Mouse (Mus musculus) CH12.LX (cell line): Measurements from ENCODE around the gene Kptn. TPM values are rescaled to one million over a fixed set of nuclear protein-coding genes. Genes with fewer than 3 reads are reported as not detected.

ENCODE experiments used
- DNase-seq: peaks from one replicate; pipeline ENCODE4 v3.0.0-alpha.2; 2013; ENCODE audit errors: extremely low read depth
- H3K27ac ChIP-seq: 2 replicates; pipeline ENCODE4 v1.5.1; 2012; ENCODE audit warnings: low read depth, mild to moderate bottlenecking, control low read depth, moderate library complexity; ENCODE audit not compliant: insufficient read depth
- H3K27me3 ChIP-seq: replicated peaks from 2 replicates; pipeline ENCODE3; 2012; ENCODE audit warnings: inconsistent platforms
- H3K36me3 ChIP-seq, 2 experiments: replicated peaks in 1 of 2; 2 replicates each; pipeline versions ENCODE3 to v1.6.1; 2012; ENCODE audit warnings: inconsistent platforms in 1 of 2, low read length in 1 of 2, mild to moderate bottlenecking in 1 of 2, mixed read lengths in 1 of 2, moderate library complexity in 1 of 2; ENCODE audit not compliant: control insufficient read depth in 1 of 2, insufficient read depth in 1 of 2
- H3K4me1 ChIP-seq, 2 experiments: 2 replicates each; pipeline ENCODE4 v1.6.1; 2012; ENCODE audit warnings: inconsistent platforms in 1 of 2, moderate library complexity in 1 of 2; ENCODE audit not compliant: insufficient read depth in 2 of 2, control insufficient read depth in 1 of 2
- H3K4me2 ChIP-seq: 2 replicates; pipeline ENCODE4 v1.6.1; 2012; ENCODE audit warnings: low read depth, mild to moderate bottlenecking, control low read depth; ENCODE audit not compliant: poor library complexity, insufficient read depth, severe bottlenecking
- H3K4me3 ChIP-seq, 3 experiments: fragments of 150-350 bp in 1 of 3; sonication (generic) in 1 of 3; replicated peaks in 1 of 3; 2 replicates each; pipeline versions ENCODE3 to v1.5.1; 2011 to 2012; ENCODE audit warnings: low read depth in 2 of 3, low read length in 2 of 3, mild to moderate bottlenecking in 2 of 3, moderate library complexity in 2 of 3, control low read depth in 1 of 3, improper control_type of control experiment in 1 of 3, inconsistent platforms in 1 of 3, mixed read lengths in 1 of 3; ENCODE audit not compliant: poor library complexity in 1 of 3
- H3K79me2 ChIP-seq: replicated peaks from 2 replicates; pipeline ENCODE4 v1.6.1; 2012; ENCODE audit warnings: mild to moderate bottlenecking, moderate library complexity; ENCODE audit not compliant: control insufficient read depth, poor library complexity, insufficient read depth, severe bottlenecking; ENCODE audit errors: extremely low read depth
- H3K9ac ChIP-seq: 2 replicates; pipeline ENCODE4 v1.6.1; 2012; ENCODE audit warnings: low read depth, mild to moderate bottlenecking, control low read depth, moderate library complexity; ENCODE audit not compliant: insufficient read depth
- H3K9me3 ChIP-seq: replicated peaks from 2 replicates; pipeline ENCODE3; 2012; ENCODE audit warnings: low read length, inconsistent platforms, mixed read lengths
- BHLHE40 ChIP-seq: IDR thresholded peaks from 2 replicates; pipeline ENCODE4 v1.6.1; 2011; ENCODE audit warnings: mild to moderate bottlenecking, low read depth, low read length, improper control_type of control experiment
- CHD1 ChIP-seq: IDR thresholded peaks from 2 replicates; pipeline ENCODE4 v1.6.1; 2012; ENCODE audit warnings: low read depth, low read length, improper control_type of control experiment, inconsistent platforms
- CTCF ChIP-seq, 2 experiments: IDR thresholded peaks in 1 of 2; conservative IDR thresholded peaks in 1 of 2; 2 replicates each; pipeline ENCODE4 v1.5.1; 2011 to 2012; ENCODE audit warnings: low read depth in 2 of 2, low read length in 2 of 2, improper control_type of control experiment in 1 of 2, inconsistent platforms in 1 of 2, mild to moderate bottlenecking in 1 of 2, moderate library complexity in 1 of 2
- ELF1 ChIP-seq: IDR thresholded peaks from 2 replicates; pipeline ENCODE4 v1.6.1; 2014; ENCODE audit warnings: low read depth, mild to moderate bottlenecking, inconsistent platforms, low read length, improper control_type of control experiment
- EP300 ChIP-seq: IDR thresholded peaks from 2 replicates; pipeline ENCODE4 v1.6.1; 2011; ENCODE audit warnings: low read length, improper control_type of control experiment
- HCFC1 ChIP-seq: IDR thresholded peaks from 2 replicates; pipeline ENCODE4 v1.6.1; 2012; ENCODE audit warnings: low read depth, mild to moderate bottlenecking, inconsistent platforms, low read length, improper control_type of control experiment
- IRF4 ChIP-seq: IDR thresholded peaks from 2 replicates; pipeline ENCODE4 v1.6.1; 2014; ENCODE audit warnings: low read depth, mild to moderate bottlenecking, inconsistent platforms, low read length, improper control_type of control experiment
- JUN ChIP-seq: IDR thresholded peaks from 2 replicates; pipeline ENCODE4 v1.6.1; 2011; ENCODE audit warnings: low read depth, mild to moderate bottlenecking, low read length, improper control_type of control experiment, moderate library complexity; ENCODE audit not compliant: insufficient read depth
- JUND ChIP-seq: conservative IDR thresholded peaks from 2 replicates; pipeline ENCODE4 v1.6.1; 2011; ENCODE audit warnings: low read depth, low read length, improper control_type of control experiment
- KAT2A ChIP-seq: IDR thresholded peaks from 2 replicates; pipeline ENCODE4 v1.6.1; 2012; ENCODE audit warnings: low read length, improper control_type of control experiment, inconsistent platforms; ENCODE audit not compliant: insufficient replicate concordance
- MAFK ChIP-seq: IDR thresholded peaks from 2 replicates; pipeline ENCODE4 v1.6.1; 2011; ENCODE audit warnings: low read length, improper control_type of control experiment; ENCODE audit not compliant: insufficient replicate concordance
- MAX ChIP-seq: IDR thresholded peaks from 2 replicates; pipeline ENCODE4 v1.6.1; 2011; ENCODE audit warnings: low read length, improper control_type of control experiment
- MXI1 ChIP-seq: IDR thresholded peaks from 2 replicates; pipeline ENCODE4 v1.6.1; 2011; ENCODE audit warnings: mild to moderate bottlenecking, low read depth, low read length, improper control_type of control experiment
- MYC ChIP-seq: IDR thresholded peaks from 2 replicates; pipeline ENCODE4 v1.6.1; 2011; ENCODE audit warnings: low read depth, mild to moderate bottlenecking, improper control_type of control experiment, low read length
- NRF1 ChIP-seq: IDR thresholded peaks from 2 replicates; pipeline ENCODE4 v1.6.1; 2014; ENCODE audit warnings: low read depth, mild to moderate bottlenecking, inconsistent platforms, low read length, improper control_type of control experiment, moderate library complexity
- PAX5 ChIP-seq: IDR thresholded peaks from 2 replicates; pipeline ENCODE4 v1.6.1; 2012; ENCODE audit warnings: low read length, inconsistent platforms, mixed read lengths
- POLR2AphosphoS2 ChIP-seq: IDR thresholded peaks from 2 replicates; pipeline ENCODE4 v1.6.1; 2011; ENCODE audit warnings: low read depth, low read length, improper control_type of control experiment
- RAD21 ChIP-seq: IDR thresholded peaks from 2 replicates; pipeline ENCODE4 v1.6.1; 2011; ENCODE audit warnings: low read depth, mild to moderate bottlenecking, low read length, improper control_type of control experiment, moderate library complexity
- SIN3A ChIP-seq: IDR thresholded peaks from 2 replicates; pipeline ENCODE4 v1.6.1; 2012; ENCODE audit warnings: low read length, improper control_type of control experiment, inconsistent platforms
- SMC3 ChIP-seq: IDR thresholded peaks from 2 replicates; pipeline ENCODE4 v1.6.1; 2011; ENCODE audit warnings: low read depth, low read length, improper control_type of control experiment
- UBTF ChIP-seq: IDR thresholded peaks from 2 replicates; pipeline ENCODE4 v1.6.1; 2012; ENCODE audit warnings: low read depth, mild to moderate bottlenecking, inconsistent platforms, low read length, improper control_type of control experiment, moderate library complexity
- USF1 ChIP-seq: IDR thresholded peaks from 2 replicates; pipeline ENCODE4 v1.6.1; 2014; ENCODE audit warnings: low read depth, mild to moderate bottlenecking, inconsistent platforms, low read length, improper control_type of control experiment
- ZC3H11A ChIP-seq: IDR thresholded peaks from 2 replicates; pipeline ENCODE4 v1.6.1; 2012; ENCODE audit warnings: low read depth, mild to moderate bottlenecking, inconsistent platforms, low read length, improper control_type of control experiment
- ZKSCAN1 ChIP-seq: IDR thresholded peaks from 2 replicates; pipeline ENCODE4 v1.6.1; 2012; ENCODE audit warnings: low read depth, inconsistent platforms, low read length, improper control_type of control experiment, borderline replicate concordance
- ZMIZ1 ChIP-seq: IDR thresholded peaks from 2 replicates; pipeline ENCODE4 v1.6.1; 2012; ENCODE audit warnings: low read depth, mild to moderate bottlenecking, inconsistent platforms, low read length, improper control_type of control experiment
- dilution Hi-C: fragments of 300-500 bp; cut with MboI; formaldehyde crosslinking; loops from 2 replicates; pipeline ENCODE4 v1.14.3; 2020; ENCODE audit warnings: low sequenced_read_pairs; ENCODE audit not compliant: extremely low pct_unique_long_range_greater_than_20kb, extremely low pct_ligation_motif_present
- in situ Hi-C: fragments of 300-500 bp; cut with MboI; formaldehyde crosslinking; loops from 3 replicates; pipeline ENCODE4 v1.14.3; 2019; ENCODE audit warnings: low sequenced_read_pairs, low pct_ligation_motif_present, low pct_unique_long_range_greater_than_20kb, mixed read lengths
- polyA plus RNA-seq: library from polyadenylated mRNA; unstranded; fragments of >175 nt; gene quantifications from 2 replicates; pipeline ENCODE4 v1.2.1, GENCODE M21; 2012; ENCODE audit warnings: low read depth; ENCODE audit not compliant: insufficient read length
- total RNA-seq, 2 experiments: library from RNA; depleted of rRNA; stranded (reverse); fragments of 300-350 nt in 1 of 2; fragments of >200 nt in 1 of 2; gene quantifications; 2 replicates each; pipeline ENCODE4 v1.2.3; 2012 to 2014

Kptn gene
- total and polyA plus RNA-seq, 3 experiments = 14.5 to 25.4 (median 17.5) TPM

- dilution Hi-C loops (no loop called here), in situ Hi-C loops (no loop called here)
- no peak for TF ChIP-seq NRF1
- no peak for TF ChIP-seq HCFC1
- no peak for TF ChIP-seq JUND
- TF ChIP-seq POLR2AphosphoS2 = no peak
- TF ChIP-seq RAD21 = no peak
- TF ChIP-seq SIN3A = no peak
- no peak for TF ChIP-seq MAFK
- no peak for TF ChIP-seq CTCF (conservative IDR thresholded peaks at IDR 0.05 in 1 of 2, IDR thresholded peaks at IDR 0.05 in 1 of 2; ENCODE audit: low read depth in 2 of 2, low read length in 2 of 2)
- TF ChIP-seq BHLHE40 = no peak
- TF ChIP-seq ZMIZ1 = no peak
- no peak for DNase-seq
- Histone ChIP-seq H3K4me1 (peaks cover 5 to 23% of the 10 kb centered on the region in 2 experiments; a peak in 2 of 4 replicates), H3K36me3 (no peaks in the 10 kb centered on the region), H3K27me3 (peaks cover 3% of the 10 kb centered on the region), H3K9me3 (no peaks in the 10 kb centered on the region), H3K4me2 (no peak overlapping the region), H3K79me2 (no peaks in the 10 kb centered on the region), H3K4me3 (no peak overlapping the region), H3K9ac (no peak overlapping the region), H3K27ac (no peak overlapping the region)
These were observed 39.1 kb upstream of the Kptn start for GRCm38 (mm10) chr7:16080581-16080980.

GRCm38 (mm10) chr7:16083361-16083760, 36.3 kb upstream of the Kptn start:
- H3K27me3 ChIP-seq = peaks cover 8% of the 10 kb centered on the region
- dilution Hi-C loops = no loop called here

More at GRCm38 (mm10) chr7:16083361-16083760, 36.3 kb upstream of the Kptn start:
- Histone ChIP-seq H3K36me3 (no peaks in the 10 kb centered on the region), H3K79me2 (no peaks in the 10 kb centered on the region), H3K4me3 (no peak overlapping the region), H3K4me2 (no peak overlapping the region), H3K27ac (no peak overlapping the region), H3K4me1 (peaks cover 0 to 4% of the 10 kb centered on the region in 2 experiments; a peak in 2 of 4 replicates), H3K9ac (no peak overlapping the region), H3K9me3 (no peaks in the 10 kb centered on the region)
- no peak for DNase-seq
- in situ Hi-C loops = no loop called here
- TF ChIP-seq SMC3 (no peak), ZC3H11A (no peak), CHD1 (no peak), UBTF (no peak), POLR2AphosphoS2 (no peak), PAX5 (no peak), EP300 (no peak), JUN (no peak), ZKSCAN1 (no peak), MXI1 (no peak), ZMIZ1 (no peak), IRF4 (no peak), SIN3A (no peak), ELF1 (no peak), USF1 (no peak), KAT2A (no peak), MAFK (no peak), MAX (no peak), MYC (no peak)
